In the genomic region with DNA sequence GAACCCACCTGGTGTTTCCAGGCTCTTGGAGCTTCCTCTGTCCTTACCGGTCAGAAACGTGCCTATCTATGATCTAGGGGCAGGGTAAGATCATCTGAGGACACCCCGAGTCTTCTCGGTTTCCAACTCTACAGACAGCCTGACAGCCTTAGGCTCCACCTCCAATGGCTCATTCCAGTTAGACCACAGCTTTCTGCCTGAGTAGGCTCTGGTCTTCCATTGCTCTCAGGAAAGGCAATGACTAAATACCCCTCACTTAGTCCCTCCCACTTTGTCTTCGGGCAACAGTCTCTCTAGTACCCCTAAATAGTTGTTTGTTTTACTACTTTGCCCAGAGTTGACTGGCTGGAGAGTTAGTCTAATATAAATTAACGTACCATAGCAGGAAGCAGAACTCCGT, we compare ENCODE assay signal across 23 mouse cellular contexts. TPM values are rescaled to one million over a fixed set of nuclear protein-coding genes. Genes with fewer than 3 reads are reported as not detected.
"Had no signal": no experiment of that assay in that cellular context is flagged by ENCODE, and none has a peak within 500 bp of the region (broad histone marks: within the 10 kb centered on the region; RNA-seq: fewer than 3 reads in every experiment).

No protein-coding gene starts in this region.

- DNase-seq: kidney, adult 8-10 months; kidney, postnatal 14 days; liver; lung, adult 18-20 months; lung, postnatal 10 days; lung, postnatal 4 days; retina, postnatal 1 day; right cerebral cortex, postnatal 4 days; thymus, postnatal 25 days had no signal

- H3K4me3 ChIP-seq: limb, embryonic 10.5 days; limb, embryonic 13.5 days; liver, embryonic 12.5 days; liver, embryonic 15.5 days; lung, embryonic 15.5 days; midbrain, embryonic 10.5 days; midbrain, embryonic 13.5 days; myocyte; neural tube, embryonic 13.5 days had no signal

- H3K27me3 ChIP-seq: limb, embryonic 13.5 days; liver, embryonic 12.5 days; liver, embryonic 15.5 days; lung, embryonic 15.5 days; midbrain, embryonic 13.5 days; neural tube, embryonic 13.5 days had no signal

- H3K4me2 ChIP-seq: limb, embryonic 13.5 days; liver, embryonic 12.5 days; liver, embryonic 15.5 days; lung, embryonic 15.5 days; midbrain, embryonic 13.5 days; neural tube, embryonic 13.5 days had no signal

- H3K36me3 ChIP-seq: lung, embryonic 15.5 days; midbrain, embryonic 10.5 days had no signal

- H3K4me1 ChIP-seq: limb, embryonic 10.5 days had no signal

- H3K9me3 ChIP-seq: limb, embryonic 10.5 days; limb, embryonic 13.5 days; liver, embryonic 12.5 days; liver, embryonic 15.5 days; lung, embryonic 15.5 days; midbrain, embryonic 10.5 days; midbrain, embryonic 13.5 days; neural tube, embryonic 13.5 days had no signal

- ATAC-seq: intestine, postnatal 0 days; liver, embryonic 12.5 days; midbrain, embryonic 13.5 days; midbrain, embryonic 16.5 days had no signal

- H3K9ac ChIP-seq: limb, embryonic 13.5 days; liver, embryonic 12.5 days; liver, embryonic 15.5 days; lung, embryonic 15.5 days; midbrain, embryonic 13.5 days; neural tube, embryonic 13.5 days had no signal

- H3K27ac ChIP-seq: limb, embryonic 10.5 days; limb, embryonic 13.5 days; liver, embryonic 12.5 days; liver, embryonic 15.5 days; lung, embryonic 15.5 days; midbrain, embryonic 10.5 days; midbrain, embryonic 13.5 days; neural tube, embryonic 13.5 days; stomach, postnatal 0 days had no signal

RNA-seq across cellular contexts. Expression of a gene that starts 30.8 kb away (rescaled TPM):
- total RNA-seq: layer of hippocampus, postnatal 14 days; left cerebral cortex, postnatal 25 days had no signal
- polyA plus RNA-seq: myocyte; neural tube, embryonic 13.5 days had no signal
